Mouse (Mus musculus) ES-Bruce4 (cell line): ENCODE measurements at regions not wholly inside any gene's neighbourhood (a gene's known extent, or its start where the extent isn't known, plus 50 kb on each side); places are given as distances from the start of the nearest gene placed in this dataset.

ENCODE experiments used
- CTCF ChIP-seq: IDR thresholded peaks from one replicate; pipeline ENCODE4 v1.8.1; 2011; ENCODE audit warnings: low read depth, low read length
- EP300 ChIP-seq: IDR thresholded peaks from 2 replicates; pipeline ENCODE4 v1.6.1; 2011; ENCODE audit warnings: low read depth, low read length; ENCODE audit not compliant: insufficient read depth
- POLR2A ChIP-seq: IDR thresholded peaks from one replicate; pipeline ENCODE4 v1.8.1; 2011; ENCODE audit warnings: low read length; ENCODE audit not compliant: insufficient read depth

DNA sequence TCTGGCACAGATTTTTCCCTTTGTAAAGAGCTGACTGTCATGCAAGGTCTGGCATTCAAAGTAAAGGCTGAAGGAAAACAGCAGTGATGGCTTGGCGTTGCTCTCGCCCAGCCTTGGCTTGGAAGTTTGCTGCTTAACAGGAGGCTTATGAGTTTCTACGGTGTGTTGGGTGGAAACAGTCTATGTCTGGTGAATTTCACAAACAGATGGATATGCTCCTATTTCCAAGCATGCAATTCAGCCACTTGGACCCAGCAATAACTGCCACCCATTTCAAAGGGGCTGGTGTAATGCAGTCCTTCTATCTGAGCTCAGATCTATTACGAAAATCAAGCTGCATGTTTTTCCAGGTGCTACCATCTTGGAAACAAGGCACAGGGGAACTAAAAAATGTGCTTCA, 632.2 kb upstream of the 2610301B20Rik start:
- TF ChIP-seq CTCF (no peak), POLR2A (no peak), EP300 (no peak)
